Mouse (Mus musculus) erythroblast, embryonic 14.5 days (primary cell): ENCODE results near the gene Dclre1b.

Experiments used
- GATA1 ChIP-seq: IDR thresholded peaks from 2 replicates; pipeline ENCODE4 v1.6.1; 2012; ENCODE audit warnings: low read length, inconsistent platforms, mixed read lengths
- TAL1 ChIP-seq: IDR thresholded peaks from 3 replicates; pipeline ENCODE4 v1.6.1; 2012; ENCODE audit warnings: low read length, inconsistent platforms, mixed read lengths

GRCm38 (mm10) chr3:103829036-103829435, 19.8 kb upstream of the Dclre1b start:
- TF ChIP-seq GATA1 (no peak), TAL1 (no peak)
